Mouse (Mus musculus): ENCODE results near the gene Pik3ca. TPM values are rescaled to one million over a fixed set of nuclear protein-coding genes. Genes with fewer than 3 reads are reported as not detected.

Gene Pik3ca
- polyA plus RNA-seq, 1 experiment: 24.0 TPM

DNA sequence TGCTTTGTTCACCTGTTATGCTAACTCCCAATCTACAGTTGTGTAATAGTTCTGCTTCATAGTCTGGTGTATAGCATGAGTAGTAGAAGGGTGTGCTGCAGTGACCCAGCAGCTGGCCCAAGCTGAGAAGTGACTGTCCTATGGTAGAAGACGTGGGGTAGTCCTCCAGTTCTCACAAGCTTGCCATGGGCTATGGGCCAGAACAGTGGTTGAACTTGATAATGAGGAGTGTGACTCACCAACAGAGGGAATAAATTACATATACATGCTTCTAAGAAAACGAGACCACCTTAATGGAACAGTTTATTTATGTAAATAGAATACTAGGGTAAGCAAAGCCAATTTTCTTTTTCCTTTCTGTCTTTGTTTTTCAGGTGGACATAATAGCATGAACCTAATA lies 32.9 kb downstream of the Pik3ca start:
- TF ChIP-seq EP300 (IDR thresholded peaks at IDR 0.05; ENCODE audit: insufficient read depth, low read depth, low read length): no peak
- TF ChIP-seq CTCF (IDR thresholded peaks at IDR 0.05; ENCODE audit: low read depth, low read length): no peak
- no peak for TF ChIP-seq POLR2A (IDR thresholded peaks at IDR 0.05; ENCODE audit: insufficient read depth, low read length)
- Histone ChIP-seq H3K9me3 (replicated peaks; ENCODE audit: control insufficient read depth, insufficient read depth, low read length, poor library complexity, severe bottlenecking) (no peaks in the 10 kb centered on the region), H3K4me1 (ENCODE audit: control insufficient read depth, insufficient read depth, low read length) (no peaks in the 10 kb centered on the region), H3K27ac (ENCODE audit: insufficient read depth, low read length) (no peak overlapping the region), H3K27me3 (ENCODE audit: control insufficient read depth, insufficient read depth, low read length, poor library complexity, severe bottlenecking) (no peaks in the 10 kb centered on the region), H3K36me3 (ENCODE audit: control insufficient read depth, insufficient read depth, low read length, poor library complexity, severe bottlenecking) (no peaks in the 10 kb centered on the region), H3K9ac (ENCODE audit: low read depth, poor library complexity, severe bottlenecking) (no peak overlapping the region), H3K4me3 (ENCODE audit: low read depth, low read length) (no peak overlapping the region)

DNA sequence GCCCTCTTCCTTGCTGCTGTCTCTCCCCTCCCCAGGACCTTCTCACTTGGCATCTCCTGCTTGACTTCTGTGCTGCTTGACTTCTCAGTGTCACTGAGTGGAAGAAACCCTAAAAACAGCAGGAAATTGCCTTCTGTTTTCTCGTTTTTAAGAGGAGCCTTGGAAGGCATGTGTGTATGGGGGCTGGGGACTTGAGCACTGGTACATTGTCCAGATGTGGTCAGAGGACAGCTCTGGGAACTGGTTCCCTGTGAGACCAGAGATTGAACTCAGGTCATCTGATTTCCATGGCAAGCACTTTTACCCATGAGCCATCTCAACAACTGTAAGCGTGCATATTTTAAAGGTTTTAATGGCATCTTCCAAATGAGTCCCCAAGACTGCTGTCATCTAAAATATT lies 36.5 kb downstream of the Pik3ca start:
- TF ChIP-seq CTCF (IDR thresholded peaks at IDR 0.05; ENCODE audit: low read depth, low read length) (no peak), EP300 (IDR thresholded peaks at IDR 0.05; ENCODE audit: insufficient read depth, low read depth, low read length) (no peak), POLR2A (IDR thresholded peaks at IDR 0.05; ENCODE audit: insufficient read depth, low read length) (no peak)
- Histone ChIP-seq H3K4me1 (ENCODE audit: control insufficient read depth, insufficient read depth, low read length) (no peaks in the 10 kb centered on the region), H3K27ac (ENCODE audit: insufficient read depth, low read length) (no peak overlapping the region), H3K4me3 (ENCODE audit: low read depth, low read length) (no peak overlapping the region), H3K9ac (ENCODE audit: low read depth, poor library complexity, severe bottlenecking) (no peak overlapping the region), H3K27me3 (ENCODE audit: control insufficient read depth, insufficient read depth, low read length, poor library complexity, severe bottlenecking) (no peaks in the 10 kb centered on the region), H3K9me3 (replicated peaks; ENCODE audit: control insufficient read depth, insufficient read depth, low read length, poor library complexity, severe bottlenecking) (no peaks in the 10 kb centered on the region), H3K36me3 (ENCODE audit: control insufficient read depth, insufficient read depth, low read length, poor library complexity, severe bottlenecking) (peaks cover 11% of the 10 kb centered on the region)

DNA sequence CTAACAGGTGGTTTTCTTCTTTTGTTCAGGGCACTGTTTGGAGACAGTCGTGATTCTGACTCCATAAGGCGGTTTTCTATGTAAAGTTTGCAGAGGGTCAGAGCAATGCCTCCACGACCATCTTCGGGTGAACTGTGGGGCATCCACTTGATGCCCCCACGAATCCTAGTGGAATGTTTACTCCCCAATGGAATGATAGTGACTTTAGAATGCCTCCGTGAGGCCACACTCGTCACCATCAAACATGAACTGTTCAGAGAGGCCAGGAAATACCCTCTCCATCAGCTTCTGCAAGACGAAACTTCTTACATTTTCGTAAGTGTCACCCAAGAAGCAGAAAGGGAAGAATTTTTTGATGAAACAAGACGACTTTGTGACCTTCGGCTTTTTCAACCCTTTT lies 38.6 kb downstream of the Pik3ca start:
- Histone ChIP-seq H3K9me3 (replicated peaks; ENCODE audit: control insufficient read depth, insufficient read depth, low read length, poor library complexity, severe bottlenecking) (no peaks in the 10 kb centered on the region), H3K9ac (ENCODE audit: low read depth, poor library complexity, severe bottlenecking) (no peak overlapping the region), H3K27me3 (ENCODE audit: control insufficient read depth, insufficient read depth, low read length, poor library complexity, severe bottlenecking) (no peaks in the 10 kb centered on the region), H3K27ac (ENCODE audit: insufficient read depth, low read length) (no peak overlapping the region), H3K4me1 (ENCODE audit: control insufficient read depth, insufficient read depth, low read length) (no peaks in the 10 kb centered on the region), H3K4me3 (ENCODE audit: low read depth, low read length) (no peak overlapping the region), H3K36me3 (ENCODE audit: control insufficient read depth, insufficient read depth, low read length, poor library complexity, severe bottlenecking) (peaks cover 15% of the 10 kb centered on the region)
- TF ChIP-seq EP300 (IDR thresholded peaks at IDR 0.05; ENCODE audit: insufficient read depth, low read depth, low read length): no peak
- no peak for TF ChIP-seq CTCF (IDR thresholded peaks at IDR 0.05; ENCODE audit: low read depth, low read length)
- no peak for TF ChIP-seq POLR2A (IDR thresholded peaks at IDR 0.05; ENCODE audit: insufficient read depth, low read length)

DNA sequence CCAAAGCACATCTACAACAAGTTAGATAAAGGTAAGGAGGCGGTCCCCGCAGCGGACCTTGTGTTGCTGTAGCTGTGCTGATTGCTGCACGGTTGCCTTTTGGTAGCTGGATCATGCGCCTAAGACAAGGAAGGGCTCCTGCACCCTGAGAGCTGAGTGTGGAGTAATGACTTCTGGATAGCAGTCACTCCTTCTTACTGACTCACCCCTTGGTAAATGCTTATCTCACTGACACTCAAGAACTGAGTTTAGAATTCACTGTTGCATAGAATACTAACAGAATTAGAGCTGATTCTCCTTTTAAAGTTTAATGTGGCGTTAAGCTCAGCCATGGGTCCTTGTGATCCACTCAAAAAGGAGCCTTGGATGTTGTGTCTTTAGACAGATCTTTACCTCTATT lies 39.8 kb downstream of the Pik3ca start:
- H3K27me3 ChIP-seq (ENCODE audit: control insufficient read depth, insufficient read depth, low read length, poor library complexity, severe bottlenecking): no peaks in the 10 kb centered on the region
- TF ChIP-seq CTCF (IDR thresholded peaks at IDR 0.05; ENCODE audit: low read depth, low read length) (no peak), POLR2A (IDR thresholded peaks at IDR 0.05; ENCODE audit: insufficient read depth, low read length) (no peak), EP300 (IDR thresholded peaks at IDR 0.05; ENCODE audit: insufficient read depth, low read depth, low read length) (no peak)
- H3K36me3 ChIP-seq (ENCODE audit: control insufficient read depth, insufficient read depth, low read length, poor library complexity, severe bottlenecking): peaks cover 15% of the 10 kb centered on the region
- no peaks in the 10 kb centered on the region for H3K9me3 ChIP-seq (replicated peaks; ENCODE audit: control insufficient read depth, insufficient read depth, low read length, poor library complexity, severe bottlenecking)
- 0 out of 2 replicates have a peak overlapping the region, but pooled peaks have one; percentile 1 for H3K4me3 ChIP-seq (ENCODE audit: low read depth, low read length)
- no peak overlapping the region for H3K27ac ChIP-seq (ENCODE audit: insufficient read depth, low read length)
- no peaks in the 10 kb centered on the region for H3K4me1 ChIP-seq (ENCODE audit: control insufficient read depth, insufficient read depth, low read length)
- H3K9ac ChIP-seq (ENCODE audit: low read depth, poor library complexity, severe bottlenecking): no peak overlapping the region

DNA sequence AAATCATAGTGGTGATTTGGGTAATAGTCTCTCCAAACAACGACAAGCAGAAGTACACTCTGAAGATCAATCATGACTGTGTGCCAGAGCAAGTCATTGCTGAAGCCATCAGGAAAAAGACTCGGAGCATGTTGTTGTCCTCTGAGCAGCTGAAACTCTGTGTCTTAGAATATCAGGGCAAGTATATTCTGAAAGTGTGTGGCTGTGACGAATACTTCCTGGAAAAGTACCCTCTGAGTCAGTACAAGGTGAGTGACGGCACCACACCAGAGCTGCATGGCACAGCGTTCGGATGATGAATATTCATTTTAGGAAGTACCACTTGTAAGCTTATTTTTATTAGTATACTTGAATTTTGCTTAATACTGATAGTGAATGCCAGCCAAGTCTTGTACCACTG lies 40.3 kb downstream of the Pik3ca start:
- Histone ChIP-seq H3K27ac (ENCODE audit: insufficient read depth, low read length) (no peak overlapping the region), H3K4me3 (ENCODE audit: low read depth, low read length) (no peak overlapping the region), H3K27me3 (ENCODE audit: control insufficient read depth, insufficient read depth, low read length, poor library complexity, severe bottlenecking) (no peaks in the 10 kb centered on the region), H3K9me3 (replicated peaks; ENCODE audit: control insufficient read depth, insufficient read depth, low read length, poor library complexity, severe bottlenecking) (no peaks in the 10 kb centered on the region), H3K4me1 (ENCODE audit: control insufficient read depth, insufficient read depth, low read length) (no peaks in the 10 kb centered on the region), H3K9ac (ENCODE audit: low read depth, poor library complexity, severe bottlenecking) (no peak overlapping the region), H3K36me3 (ENCODE audit: control insufficient read depth, insufficient read depth, low read length, poor library complexity, severe bottlenecking) (peaks cover 15% of the 10 kb centered on the region)
- TF ChIP-seq EP300 (IDR thresholded peaks at IDR 0.05; ENCODE audit: insufficient read depth, low read depth, low read length): no peak
- TF ChIP-seq POLR2A (IDR thresholded peaks at IDR 0.05; ENCODE audit: insufficient read depth, low read length): no peak
- no peak for TF ChIP-seq CTCF (IDR thresholded peaks at IDR 0.05; ENCODE audit: low read depth, low read length)

DNA sequence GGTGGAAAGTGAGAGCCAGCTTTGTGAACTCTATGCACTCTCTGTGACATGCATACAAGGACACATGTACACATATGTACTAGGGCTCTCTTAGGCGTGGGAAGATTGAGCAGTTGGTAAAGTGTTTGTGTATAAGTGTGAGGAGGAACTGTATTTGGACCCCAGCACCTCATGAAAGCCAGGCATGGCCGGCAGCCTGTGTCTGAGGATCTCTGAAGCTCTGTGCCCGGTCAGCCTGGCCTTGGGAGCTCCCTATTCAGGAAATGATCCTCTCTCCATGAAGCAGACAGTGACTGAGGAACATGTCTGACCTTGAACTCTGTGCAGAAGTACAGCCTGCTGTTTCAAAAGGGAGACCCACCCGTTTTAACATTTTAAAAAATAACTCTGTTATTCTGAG lies 41.2 kb downstream of the Pik3ca start:
- no peak overlapping the region for H3K27ac ChIP-seq (ENCODE audit: insufficient read depth, low read length)
- TF ChIP-seq EP300 (IDR thresholded peaks at IDR 0.05; ENCODE audit: insufficient read depth, low read depth, low read length): no peak
- TF ChIP-seq POLR2A (IDR thresholded peaks at IDR 0.05; ENCODE audit: insufficient read depth, low read length): no peak
- no peak for TF ChIP-seq CTCF (IDR thresholded peaks at IDR 0.05; ENCODE audit: low read depth, low read length)
- H3K27me3 ChIP-seq (ENCODE audit: control insufficient read depth, insufficient read depth, low read length, poor library complexity, severe bottlenecking): no peaks in the 10 kb centered on the region
- no peaks in the 10 kb centered on the region for H3K4me1 ChIP-seq (ENCODE audit: control insufficient read depth, insufficient read depth, low read length)
- H3K9me3 ChIP-seq (replicated peaks; ENCODE audit: control insufficient read depth, insufficient read depth, low read length, poor library complexity, severe bottlenecking): no peaks in the 10 kb centered on the region
- H3K36me3 ChIP-seq (ENCODE audit: control insufficient read depth, insufficient read depth, low read length, poor library complexity, severe bottlenecking): peaks cover 15% of the 10 kb centered on the region
- H3K9ac ChIP-seq (ENCODE audit: low read depth, poor library complexity, severe bottlenecking): no peak overlapping the region
- no peak overlapping the region for H3K4me3 ChIP-seq (ENCODE audit: low read depth, low read length)
